Mouse (Mus musculus) liver, embryonic 16.5 days (tissue): ENCODE measurements around the gene Hmga1. TPM values are rescaled to one million over a fixed set of nuclear protein-coding genes. Genes with fewer than 3 reads are reported as not detected.
A peak's percentile ranks its signal among the peaks of the same experiment; 100 is the strongest.

Source experiments
- ATAC-seq: fragments of 200-750 bp; cut with Nextera tagmentation; 2 replicates; pipeline ENCODE4 v1.8.0; 2017; ENCODE audit warnings: low read depth, mild to moderate bottlenecking, moderate number of reproducible peaks, moderate library complexity
- H3K27ac ChIP-seq: fragments of 300-500 bp; sonication (generic); 2 replicates; pipeline ENCODE4 v1.5.1; 2014; ENCODE audit warnings: mild to moderate bottlenecking, low read length
- H3K27me3 ChIP-seq: fragments of 300-500 bp; sonication (generic); 2 replicates; pipeline ENCODE4 v1.6.1; 2014; ENCODE audit warnings: low read depth, low read length, mixed read lengths; ENCODE audit not compliant: control insufficient read depth, insufficient read depth
- H3K36me3 ChIP-seq: fragments of 300-500 bp; sonication (generic); 2 replicates; pipeline ENCODE4 v1.6.1; 2014; ENCODE audit warnings: mild to moderate bottlenecking; ENCODE audit not compliant: control insufficient read depth, insufficient read depth
- H3K4me1 ChIP-seq: fragments of 300-500 bp; sonication (generic); 2 replicates; pipeline ENCODE4 v1.6.1; 2014; ENCODE audit warnings: low read depth, low read length, mixed read lengths; ENCODE audit not compliant: control insufficient read depth
- H3K4me2 ChIP-seq: fragments of 300-500 bp; sonication (generic); 2 replicates; pipeline ENCODE4 v1.6.1; 2014; ENCODE audit warnings: low read depth, low read length, mixed read lengths
- H3K4me3 ChIP-seq: fragments of 300-500 bp; sonication (generic); 2 replicates; pipeline ENCODE4 v1.5.1; 2014; ENCODE audit warnings: low read depth, mild to moderate bottlenecking, low read length
- H3K9ac ChIP-seq: fragments of 300-500 bp; sonication (generic); 2 replicates; pipeline ENCODE4 v1.6.1; 2014; ENCODE audit warnings: low read depth, low read length
- H3K9me3 ChIP-seq: fragments of 300-500 bp; sonication (generic); replicated peaks from 2 replicates; pipeline ENCODE4 v1.6.1; 2016; ENCODE audit warnings: low read length; ENCODE audit not compliant: control insufficient read depth
- WGBS: fragments of 180-500 bp; shearing (Covaris S2); extraction: QIAGEN DNeasy Blood & Tissue Kit; methylation state at CpG from one replicate; pipeline ENCODE4 v1.1.7; 2014; ENCODE audit not compliant: insufficient replicate concordance; 5-methylcytosine and 5-hydroxymethylcytosine counted together
- polyA plus RNA-seq: library from polyadenylated mRNA; unstranded; fragments of >200 nt; fragmentation: Nextera tagmentation; extraction: Ambion mirVana; gene quantifications from 2 replicates; pipeline ENCODE4 v1.2.1, GENCODE M21; 2015

The Hmga1 gene
- polyA plus RNA-seq, 1 experiment from 2014 or later: 104 TPM

GRCm38 (mm10) chr17:27555075-27555511, 1.2 kb upstream of the Hmga1 start:
- peaks cover 42% of the 10 kb centered on the region for H3K4me1 ChIP-seq
- H3K36me3 ChIP-seq: no peaks in the 10 kb centered on the region
- H3K4me3 ChIP-seq: peak overlapping the region; percentile 81
- peak overlapping the region; percentile 68 for H3K9ac ChIP-seq
- no peaks in the 10 kb centered on the region for H3K27me3 ChIP-seq
- ATAC-seq: peak; percentile 37
- H3K9me3 ChIP-seq: no peaks in the 10 kb centered on the region
- H3K27ac ChIP-seq: peak overlapping the region; percentile 92
- 2% methylated on average over 39 of the region's 39 CpGs for whole genome bisulfite sequencing
- H3K4me2 ChIP-seq: peak overlapping the region; percentile 92

GRCm38 (mm10) chr17:27555512-27556172, 655 bp upstream of the Hmga1 start:
- ATAC-seq: peak; percentile 63
- WGBS: under 1% methylated on average over 55 of the region's 55 CpGs

GRCm38 (mm10) chr17:27557181-27557926, 1.1 kb downstream of the Hmga1 start:
- Histone ChIP-seq H3K27ac (peak overlapping the region; percentile 92), H3K27me3 (no peaks in the 10 kb centered on the region), H3K9me3 (no peaks in the 10 kb centered on the region), H3K36me3 (peaks cover 4% of the 10 kb centered on the region; the same call in 1 of the 2 replicates), H3K4me1 (peaks cover 53% of the 10 kb centered on the region), H3K4me3 (peak overlapping the region; percentile 81), H3K9ac (peak overlapping the region; percentile 83), H3K4me2 (peak overlapping the region; percentile 92)
- WGBS: under 1% methylated on average over 50 of the region's 75 CpGs
- peak; percentile 9 for ATAC-seq

More at GRCm38 (mm10) chr17:27555512-27556172, 655 bp upstream of the Hmga1 start:
- Histone ChIP-seq H3K36me3 (no peaks in the 10 kb centered on the region), H3K9me3 (no peaks in the 10 kb centered on the region), H3K4me1 (peaks cover 44% of the 10 kb centered on the region), H3K9ac (peak overlapping the region; percentile 83), H3K4me2 (peak overlapping the region; percentile 92), H3K27ac (peak overlapping the region; percentile 92), H3K27me3 (no peaks in the 10 kb centered on the region), H3K4me3 (peak overlapping the region; percentile 81)

GRCm38 (mm10) chr17:27557927-27558661, 1.8 kb downstream of the Hmga1 start:
- WGBS: 2% methylated on average over 14 of the region's 14 CpGs
- H3K27ac ChIP-seq: peak overlapping the region; percentile 92

GRCm38 (mm10) chr17:27558845-27559244, 2.5 kb downstream of the Hmga1 start:
- no peak overlapping the region; the same call in 1 of the 2 replicates for H3K9ac ChIP-seq
- H3K9me3 ChIP-seq: no peaks in the 10 kb centered on the region
- H3K27ac ChIP-seq: no peak overlapping the region
- H3K36me3 ChIP-seq: peaks cover 4% of the 10 kb centered on the region; the same call in 1 of the 2 replicates
- ATAC-seq: no peak
- peak overlapping the region; percentile 92 for H3K4me2 ChIP-seq
- peaks cover 54% of the 10 kb centered on the region for H3K4me1 ChIP-seq
- peak overlapping the region; percentile 81 for H3K4me3 ChIP-seq
- under 1% methylated on average over 5 of the region's 5 CpGs for WGBS
- no peaks in the 10 kb centered on the region for H3K27me3 ChIP-seq

More at GRCm38 (mm10) chr17:27557927-27558661, 1.8 kb downstream of the Hmga1 start:
- Histone ChIP-seq H3K27me3 (no peaks in the 10 kb centered on the region), H3K9me3 (no peaks in the 10 kb centered on the region), H3K4me3 (peak overlapping the region; percentile 81), H3K9ac (peak overlapping the region; percentile 83), H3K36me3 (peaks cover 4% of the 10 kb centered on the region; the same call in 1 of the 2 replicates), H3K4me1 (peaks cover 50% of the 10 kb centered on the region), H3K4me2 (peak overlapping the region; percentile 92)
- no peak for ATAC-seq

- no peak overlapping the region for H3K4me3 ChIP-seq
- WGBS: 39% methylated on average over 11 of the region's 12 CpGs
- no peaks in the 10 kb centered on the region for H3K27me3 ChIP-seq
- H3K4me2 ChIP-seq: peak overlapping the region; percentile 92; the same call in 1 of the 2 replicates
- H3K27ac ChIP-seq: no peak overlapping the region
- H3K36me3 ChIP-seq: peaks cover 4% of the 10 kb centered on the region; the same call in 1 of the 2 replicates
- no peak overlapping the region for H3K9ac ChIP-seq
- H3K9me3 ChIP-seq: no peaks in the 10 kb centered on the region
- peaks cover 56% of the 10 kb centered on the region for H3K4me1 ChIP-seq
- ATAC-seq: no peak
Observed at GRCm38 (mm10) chr17:27559596-27559995, 3.3 kb downstream of the Hmga1 start.

GRCm38 (mm10) chr17:27560926-27561480, 4.7 kb downstream of the Hmga1 start:
- Histone ChIP-seq H3K9me3 (no peaks in the 10 kb centered on the region), H3K27ac (no peak overlapping the region), H3K36me3 (peaks cover 4% of the 10 kb centered on the region; the same call in 1 of the 2 replicates), H3K9ac (no peak overlapping the region), H3K4me2 (no peak overlapping the region), H3K4me3 (no peak overlapping the region), H3K27me3 (no peaks in the 10 kb centered on the region), H3K4me1 (peaks cover 56% of the 10 kb centered on the region)
- WGBS: 72% methylated on average over 13 of the region's 13 CpGs
- no peak for ATAC-seq

GRCm38 (mm10) chr17:27561809-27562526, 5.7 kb downstream of the Hmga1 start:
- no peak for ATAC-seq
- Histone ChIP-seq H3K27me3 (no peaks in the 10 kb centered on the region), H3K9me3 (no peaks in the 10 kb centered on the region), H3K4me1 (peaks cover 61% of the 10 kb centered on the region), H3K9ac (no peak overlapping the region), H3K36me3 (peaks cover 4% of the 10 kb centered on the region; the same call in 1 of the 2 replicates), H3K4me3 (no peak overlapping the region), H3K4me2 (no peak overlapping the region), H3K27ac (no peak overlapping the region)
- WGBS: 39% methylated on average over 9 of the region's 11 CpGs
